Mouse (Mus musculus): ENCODE measurements around the gene Fcgr1.
"Not testable (repeated sequence)": the region's sequence is repeated elsewhere in the genome, so short reads cannot be mapped to it uniquely, and the experiment has no call there.

Gene Fcgr1

GRCm38 (mm10) chr3:96273591-96274465 lies 19.9 kb downstream of the Fcgr1 start:
- no peak for DNase-seq (ENCODE audit: extremely low read depth, low read depth)

- peak; percentile 100 for DNase-seq (ENCODE audit: extremely low read depth, low read depth)
These were observed 24.0 kb downstream of the Fcgr1 start, which contains the start of gene Hist2h2bb for GRCm38 (mm10) chr3:96269511-96270474. Hist2h2bb (plus strand) TSS chr3:96269752.

- DNase-seq (ENCODE audit: extremely low read depth, low read depth) = not testable (repeated sequence)
These were observed 24.9 kb downstream of the Fcgr1 start for GRCm38 (mm10) chr3:96268776-96269378.

- peak; percentile 100 for DNase-seq (ENCODE audit: extremely low read depth, low read depth)
These were observed 25.6 kb downstream of the Fcgr1 start, which contains the start of gene Hist2h3b for GRCm38 (mm10) chr3:96268051-96268775. Hist2h3b (plus strand) TSS chr3:96268654.

- DNase-seq (ENCODE audit: extremely low read depth, low read depth) = no peak
These were observed 26.2 kb downstream of the Fcgr1 start for GRCm38 (mm10) chr3:96267541-96267940.

GRCm38 (mm10) chr3:96266132-96266710 lies 27.5 kb downstream of the Fcgr1 start:
- peak; percentile 84 for DNase-seq (ENCODE audit: extremely low read depth, low read depth)

GRCm38 (mm10) chr3:96264404-96264949 lies 29.3 kb downstream of the Fcgr1 start:
- no peak for DNase-seq (ENCODE audit: extremely low read depth, low read depth)

- peak; percentile 83 for DNase-seq (ENCODE audit: extremely low read depth, low read depth)
These were observed 30.0 kb downstream of the Fcgr1 start for GRCm38 (mm10) chr3:96263558-96264403.

- peak; percentile 100 for DNase-seq (ENCODE audit: extremely low read depth, low read depth)
These were observed 30.7 kb downstream of the Fcgr1 start, which contains the start of gene Hist2h4 for GRCm38 (mm10) chr3:96262979-96263550. Hist2h4 (minus strand) TSS chr3:96263311.

- peak; percentile 98 for DNase-seq (ENCODE audit: extremely low read depth, low read depth)
These were observed 31.4 kb downstream of the Fcgr1 start for GRCm38 (mm10) chr3:96262216-96262875.

GRCm38 (mm10) chr3:96261623-96262022 lies 32.1 kb downstream of the Fcgr1 start:
- DNase-seq (ENCODE audit: extremely low read depth, low read depth) = no peak

- DNase-seq (ENCODE audit: extremely low read depth, low read depth) = no peak
These were observed 33.5 kb downstream of the Fcgr1 start for GRCm38 (mm10) chr3:96260220-96260619.

GRCm38 (mm10) chr3:96257190-96257589 lies 36.6 kb downstream of the Fcgr1 start:
- DNase-seq (ENCODE audit: extremely low read depth, low read depth) = no peak

- no peak for DNase-seq (ENCODE audit: extremely low read depth, low read depth)
These were observed 37.7 kb downstream of the Fcgr1 start for GRCm38 (mm10) chr3:96255926-96256593.

- peak; percentile 93 for DNase-seq (ENCODE audit: extremely low read depth, low read depth)
These were observed 39.0 kb downstream of the Fcgr1 start for GRCm38 (mm10) chr3:96254683-96255355.

- DNase-seq (ENCODE audit: extremely low read depth, low read depth) = no peak
These were observed 42.0 kb downstream of the Fcgr1 start for GRCm38 (mm10) chr3:96251787-96252186.

- DNase-seq (ENCODE audit: extremely low read depth, low read depth) = no peak
These were observed 42.9 kb downstream of the Fcgr1 start for GRCm38 (mm10) chr3:96250890-96251289.

Data from MEL-GATA-1-ER (cell line).